ENCODE assay signal across 15 mouse cellular contexts in the genomic region with DNA sequence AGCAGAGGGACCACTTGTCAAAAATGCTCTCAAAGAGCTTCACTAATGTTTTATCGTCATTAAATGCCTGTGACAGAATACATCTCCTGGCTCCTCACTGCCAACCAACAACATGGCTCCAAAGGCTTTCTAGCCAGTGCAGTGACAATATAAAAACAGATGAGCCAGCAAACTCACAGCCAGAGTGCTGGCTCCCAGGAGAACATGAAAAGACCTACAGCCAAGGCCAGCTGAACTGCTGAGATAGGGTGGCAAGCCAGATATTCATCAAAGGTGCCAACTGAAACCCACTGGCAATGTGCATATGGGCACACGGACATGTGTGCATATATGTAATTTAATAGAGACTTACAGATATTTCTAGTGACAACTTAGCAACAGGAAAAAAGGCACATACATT.
"Had no signal": no experiment of that assay in that cellular context is flagged by ENCODE, and none has a peak within 500 bp of the region (broad histone marks: within the 10 kb centered on the region; RNA-seq: fewer than 3 reads in every experiment).

No protein-coding gene starts in this region.

- H3K4me3 ChIP-seq: left cerebral cortex, adult 2 months; limb, embryonic 12.5 days; liver, embryonic 13.5 days; lung, embryonic 15.5 days; megakaryocyte, embryonic 14.5 days; midbrain, embryonic 13.5 days had no signal

- H3K36me3 ChIP-seq: limb, embryonic 12.5 days; liver, embryonic 13.5 days; lung, embryonic 15.5 days; midbrain, embryonic 13.5 days had no signal

- H3K27me3 ChIP-seq: limb, embryonic 12.5 days; liver, embryonic 13.5 days; lung, embryonic 15.5 days; megakaryocyte, embryonic 14.5 days; midbrain, embryonic 13.5 days had no signal

- H3K27ac ChIP-seq: left cerebral cortex, adult 2 months; limb, embryonic 12.5 days; liver, embryonic 13.5 days; lung, embryonic 15.5 days; macrophage; midbrain, embryonic 13.5 days had no signal

- H3K9ac ChIP-seq: limb, embryonic 12.5 days; liver, embryonic 13.5 days; liver, postnatal 0 days; lung, embryonic 15.5 days; midbrain, embryonic 13.5 days had no signal

- DNase-seq: kidney, adult 2 months; kidney, postnatal 25 days; liver; liver, embryonic 13.5 days; liver, postnatal 0 days; lung, postnatal 14 days; right cerebral cortex, adult 18-20 months; right cerebral cortex, postnatal 25 days; thymus, postnatal 36 days had no signal

- H3K4me1 ChIP-seq: limb, embryonic 12.5 days; liver, embryonic 13.5 days; megakaryocyte, embryonic 14.5 days had no signal

- ATAC-seq: liver, postnatal 0 days; midbrain, embryonic 13.5 days had no signal

- H3K4me2 ChIP-seq: limb, embryonic 12.5 days; liver, embryonic 13.5 days; lung, embryonic 15.5 days; midbrain, embryonic 13.5 days had no signal

- H3K9me3 ChIP-seq: limb, embryonic 12.5 days; liver, embryonic 13.5 days; lung, embryonic 15.5 days; midbrain, embryonic 13.5 days had no signal
